Mouse (Mus musculus) embryonic facial prominence, embryonic 15.5 days (tissue): Measurements from ENCODE around the gene Tns3. TPM values are rescaled to one million over a fixed set of nuclear protein-coding genes. Genes with fewer than 3 reads are reported as not detected.

Experiments used
- ATAC-seq: fragments of 200-750 bp; cut with Nextera tagmentation; 2 replicates; pipeline ENCODE4 v1.8.0; 2017; ENCODE audit warnings: low read depth, moderate TSS enrichment; ENCODE audit not compliant: insufficient number of reproducible peaks, low FRiP score, low TSS enrichment
- H3K27ac ChIP-seq: fragments of 300-500 bp; sonication (generic); replicated peaks from 2 replicates; pipeline ENCODE4 v1.5.1; 2015; ENCODE audit warnings: mild to moderate bottlenecking, inconsistent platforms
- H3K27me3 ChIP-seq: fragments of 300-500 bp; sonication (generic); 2 replicates; pipeline ENCODE4 v1.6.1; 2015; ENCODE audit warnings: inconsistent platforms
- H3K36me3 ChIP-seq: fragments of 300-500 bp; sonication (generic); 2 replicates; pipeline ENCODE4 v1.6.1; 2015; ENCODE audit warnings: mild to moderate bottlenecking, inconsistent platforms
- H3K4me1 ChIP-seq: fragments of 300-500 bp; sonication (generic); 2 replicates; pipeline ENCODE4 v1.6.1; 2015; ENCODE audit warnings: inconsistent platforms
- H3K4me2 ChIP-seq: fragments of 300-500 bp; sonication (generic); replicated peaks from 2 replicates; pipeline ENCODE4 v1.6.1; 2015; ENCODE audit warnings: mild to moderate bottlenecking, inconsistent platforms
- H3K4me3 ChIP-seq: fragments of 300-500 bp; sonication (generic); replicated peaks from 2 replicates; pipeline ENCODE4 v1.5.1; 2015; ENCODE audit warnings: mild to moderate bottlenecking, inconsistent platforms
- H3K9ac ChIP-seq: fragments of 300-500 bp; sonication (generic); 2 replicates; pipeline ENCODE4 v1.6.1; 2015; ENCODE audit warnings: inconsistent platforms
- H3K9me3 ChIP-seq: fragments of 300-500 bp; sonication (generic); replicated peaks from 2 replicates; pipeline ENCODE4 v1.6.1; 2016; ENCODE audit warnings: inconsistent platforms
- WGBS: fragments of 180-500 bp; shearing (Covaris S2); methylation state at CpG from one replicate; pipeline ENCODE4 v1.1.7; 2015; 5-methylcytosine and 5-hydroxymethylcytosine counted together
- polyA plus RNA-seq: library from polyadenylated mRNA; unstranded; fragments of >200 nt; fragmentation: Nextera tagmentation; extraction: Ambion mirVana; gene quantifications from 2 replicates; pipeline ENCODE4 v1.2.1, GENCODE M21; 2015

Tns3 gene
- polyA plus RNA-seq, 1 experiment from 2014 or later: 23.4 TPM

GRCm38 (mm10) chr11:8692536-8693471 lies 28.5 kb upstream of the Tns3 start:
- H3K9ac ChIP-seq: 0 out of 2 replicates have a peak overlapping the region, but pooled peaks have one; percentile 9
- H3K36me3 ChIP-seq: no peaks in the 10 kb centered on the region
- no peaks in the 10 kb centered on the region for H3K27me3 ChIP-seq
- peak; percentile 89 for ATAC-seq
- 6% methylated on average over 16 of the region's 16 CpGs for WGBS
- H3K9me3 ChIP-seq: no peaks in the 10 kb centered on the region
- no peak overlapping the region for H3K4me3 ChIP-seq
- H3K4me1 ChIP-seq: peaks cover 40% of the 10 kb centered on the region
- peak overlapping the region; percentile 35 for H3K4me2 ChIP-seq
- peak overlapping the region; percentile 90 for H3K27ac ChIP-seq

- peak overlapping the region; percentile 35 for H3K4me2 ChIP-seq
- no peak for ATAC-seq
- H3K4me1 ChIP-seq: peaks cover 40% of the 10 kb centered on the region
- no peak overlapping the region for H3K9ac ChIP-seq
- WGBS: 29% methylated on average over 6 of the region's 6 CpGs
- H3K27ac ChIP-seq: peak overlapping the region; percentile 90
- no peaks in the 10 kb centered on the region for H3K9me3 ChIP-seq
- no peak overlapping the region for H3K4me3 ChIP-seq
- H3K27me3 ChIP-seq: no peaks in the 10 kb centered on the region
- H3K36me3 ChIP-seq: no peaks in the 10 kb centered on the region
Measured at GRCm38 (mm10) chr11:8692162-8692535, 27.8 kb upstream of the Tns3 start.

GRCm38 (mm10) chr11:8691605-8692004 lies 27.3 kb upstream of the Tns3 start:
- H3K4me3 ChIP-seq: no peak overlapping the region
- no peak overlapping the region for H3K4me2 ChIP-seq
- no peaks in the 10 kb centered on the region for H3K36me3 ChIP-seq
- no peak for ATAC-seq
- H3K9me3 ChIP-seq: no peaks in the 10 kb centered on the region
- H3K27ac ChIP-seq: peak overlapping the region; percentile 90
- H3K4me1 ChIP-seq: peaks cover 42% of the 10 kb centered on the region
- no peaks in the 10 kb centered on the region for H3K27me3 ChIP-seq
- 27% methylated on average over 4 of the region's 4 CpGs for WGBS
- no peak overlapping the region for H3K9ac ChIP-seq

- H3K36me3 ChIP-seq: no peaks in the 10 kb centered on the region
- H3K9me3 ChIP-seq: no peaks in the 10 kb centered on the region
- 54% methylated on average over 4 of the region's 4 CpGs for WGBS
- H3K4me2 ChIP-seq: no peak overlapping the region
- no peak overlapping the region for H3K27ac ChIP-seq
- ATAC-seq: no peak
- H3K27me3 ChIP-seq: no peaks in the 10 kb centered on the region
- no peak overlapping the region for H3K9ac ChIP-seq
- H3K4me3 ChIP-seq: no peak overlapping the region
- peaks cover 43% of the 10 kb centered on the region for H3K4me1 ChIP-seq
Measured at GRCm38 (mm10) chr11:8690633-8691032, 26.3 kb upstream of the Tns3 start.

GRCm38 (mm10) chr11:8689515-8689914 lies 25.2 kb upstream of the Tns3 start:
- ATAC-seq: no peak
- H3K4me1 ChIP-seq: peaks cover 43% of the 10 kb centered on the region
- WGBS: 85% methylated on average over 7 of the region's 7 CpGs

GRCm38 (mm10) chr11:8688907-8689306 lies 24.6 kb upstream of the Tns3 start:
- H3K4me3 ChIP-seq: no peak overlapping the region
- H3K27me3 ChIP-seq: no peaks in the 10 kb centered on the region
- H3K27ac ChIP-seq: no peak overlapping the region
- 90% methylated on average over 8 of the region's 8 CpGs for WGBS
- H3K36me3 ChIP-seq: no peaks in the 10 kb centered on the region
- no peaks in the 10 kb centered on the region for H3K9me3 ChIP-seq
- ATAC-seq: no peak
- peaks cover 39% of the 10 kb centered on the region for H3K4me1 ChIP-seq
- no peak overlapping the region for H3K4me2 ChIP-seq
- H3K9ac ChIP-seq: no peak overlapping the region

More at GRCm38 (mm10) chr11:8689515-8689914, 25.2 kb upstream of the Tns3 start:
- Histone ChIP-seq H3K36me3 (no peaks in the 10 kb centered on the region), H3K9me3 (no peaks in the 10 kb centered on the region), H3K4me3 (no peak overlapping the region), H3K27me3 (no peaks in the 10 kb centered on the region), H3K4me2 (no peak overlapping the region), H3K9ac (no peak overlapping the region), H3K27ac (no peak overlapping the region)

- H3K27me3 ChIP-seq: no peaks in the 10 kb centered on the region
- H3K4me1 ChIP-seq: peaks cover 19% of the 10 kb centered on the region
- H3K4me3 ChIP-seq: no peak overlapping the region
- H3K4me2 ChIP-seq: no peak overlapping the region
- WGBS: 68% methylated on average over 3 of the region's 3 CpGs
- H3K36me3 ChIP-seq: no peaks in the 10 kb centered on the region
- H3K27ac ChIP-seq: no peak overlapping the region
- no peaks in the 10 kb centered on the region for H3K9me3 ChIP-seq
- ATAC-seq: no peak
- no peak overlapping the region for H3K9ac ChIP-seq
Measured at GRCm38 (mm10) chr11:8686501-8686900, 22.2 kb upstream of the Tns3 start.

GRCm38 (mm10) chr11:8686061-8686460 lies 21.7 kb upstream of the Tns3 start:
- H3K4me1 ChIP-seq: peaks cover 19% of the 10 kb centered on the region
- no peaks in the 10 kb centered on the region for H3K36me3 ChIP-seq
- H3K27ac ChIP-seq: no peak overlapping the region
- no peak overlapping the region for H3K4me3 ChIP-seq
- H3K9ac ChIP-seq: no peak overlapping the region
- no peak overlapping the region for H3K4me2 ChIP-seq
- H3K9me3 ChIP-seq: no peaks in the 10 kb centered on the region
- 66% methylated on average over 1 of the region's 1 CpGs for WGBS
- H3K27me3 ChIP-seq: no peaks in the 10 kb centered on the region
- ATAC-seq: no peak

- no peak overlapping the region for H3K4me3 ChIP-seq
- ATAC-seq: no peak
- no peaks in the 10 kb centered on the region for H3K27me3 ChIP-seq
- no peaks in the 10 kb centered on the region for H3K9me3 ChIP-seq
- no peak overlapping the region for H3K4me2 ChIP-seq
- H3K27ac ChIP-seq: no peak overlapping the region
- no peak overlapping the region for H3K9ac ChIP-seq
- WGBS: 66% methylated on average over 3 of the region's 3 CpGs
- peaks cover 17% of the 10 kb centered on the region for H3K4me1 ChIP-seq
- H3K36me3 ChIP-seq: no peaks in the 10 kb centered on the region
Measured at GRCm38 (mm10) chr11:8685195-8685594, 20.9 kb upstream of the Tns3 start.

- Histone ChIP-seq H3K4me1 (peaks cover 17% of the 10 kb centered on the region), H3K27ac (no peak overlapping the region), H3K9ac (no peak overlapping the region), H3K4me3 (no peak overlapping the region), H3K4me2 (no peak overlapping the region), H3K27me3 (no peaks in the 10 kb centered on the region), H3K36me3 (no peaks in the 10 kb centered on the region), H3K9me3 (no peaks in the 10 kb centered on the region)
- no peak for ATAC-seq
- 88% methylated on average over 5 of the region's 5 CpGs for WGBS
Measured at GRCm38 (mm10) chr11:8684262-8684661, 19.9 kb upstream of the Tns3 start.

GRCm38 (mm10) chr11:8681356-8681755 lies 17.0 kb upstream of the Tns3 start:
- Histone ChIP-seq H3K9me3 (no peaks in the 10 kb centered on the region), H3K27me3 (no peaks in the 10 kb centered on the region), H3K9ac (no peak overlapping the region), H3K4me3 (no peak overlapping the region), H3K4me2 (no peak overlapping the region), H3K4me1 (peaks cover 15% of the 10 kb centered on the region), H3K36me3 (no peaks in the 10 kb centered on the region), H3K27ac (peak overlapping the region; percentile 79)
- ATAC-seq: peak; percentile 61; the same call in 1 of the 2 replicates
- WGBS: 26% methylated on average over 3 of the region's 3 CpGs
